Mouse (Mus musculus): ENCODE measurements around the gene Col1a2.

The Col1a2 gene

GRCm38 (mm10) chr6:4587946-4588345 lies 83.3 kb downstream of the Col1a2 start:
- DNase-seq (ENCODE audit: low spot score in 2 of 2): no peak

GRCm38 (mm10) chr6:4588722-4589121 lies 84.1 kb downstream of the Col1a2 start:
- DNase-seq (ENCODE audit: low spot score in 2 of 2): no peak

- DNase-seq (ENCODE audit: low spot score in 2 of 2): no peak
Measured at GRCm38 (mm10) chr6:4590089-4590488, 85.5 kb downstream of the Col1a2 start.
